Mouse (Mus musculus) cerebellum, adult 18-20 months (tissue): ENCODE measurements around the gene Stard9.
"Not testable (repeated sequence)": the region's sequence is repeated elsewhere in the genome, so short reads cannot be mapped to it uniquely, and the experiment has no call there.

Experiments
- DNase-seq, 2 experiments: peaks; one replicate each; pipeline ENCODE4 v3.0.0; 2021

Gene Stard9

GRCm38 (mm10) chr2:120655905-120656304 lies 27.0 kb downstream of the Stard9 start:
- no peak for DNase-seq

GRCm38 (mm10) chr2:120656711-120657110 lies 27.8 kb downstream of the Stard9 start:
- no peak for DNase-seq

GRCm38 (mm10) chr2:120658486-120658885 lies 29.6 kb downstream of the Stard9 start:
- no peak for DNase-seq

GRCm38 (mm10) chr2:120659318-120659717 lies 30.4 kb downstream of the Stard9 start:
- no peak for DNase-seq

- no peak for DNase-seq
These were observed 31.7 kb downstream of the Stard9 start for GRCm38 (mm10) chr2:120660486-120661078.

GRCm38 (mm10) chr2:120662766-120663165 lies 33.8 kb downstream of the Stard9 start:
- DNase-seq, result no peak

GRCm38 (mm10) chr2:120663491-120664154 lies 34.7 kb downstream of the Stard9 start:
- DNase-seq, result no peak

GRCm38 (mm10) chr2:120667446-120667845 lies 38.5 kb downstream of the Stard9 start:
- DNase-seq, result no peak

GRCm38 (mm10) chr2:120670253-120670652 lies 41.3 kb downstream of the Stard9 start:
- no peak for DNase-seq

GRCm38 (mm10) chr2:120681151-120681550 lies 52.2 kb downstream of the Stard9 start:
- DNase-seq, result not testable (repeated sequence)

- DNase-seq, result no peak
These were observed 68.8 kb downstream of the Stard9 start for GRCm38 (mm10) chr2:120697767-120698166.

- DNase-seq, result no peak
These were observed 71.5 kb downstream of the Stard9 start for GRCm38 (mm10) chr2:120700379-120700885.

GRCm38 (mm10) chr2:120702675-120703074 lies 73.8 kb downstream of the Stard9 start:
- DNase-seq, result no peak

GRCm38 (mm10) chr2:120707041-120707440 lies 78.1 kb downstream of the Stard9 start:
- no peak for DNase-seq

- DNase-seq, result no peak
These were observed 81.2 kb downstream of the Stard9 start for GRCm38 (mm10) chr2:120710154-120710553.

- DNase-seq, result no peak
These were observed 82.0 kb downstream of the Stard9 start for GRCm38 (mm10) chr2:120710948-120711347.

GRCm38 (mm10) chr2:120713441-120713840 lies 84.5 kb downstream of the Stard9 start:
- DNase-seq, result no peak

GRCm38 (mm10) chr2:120718496-120718895 lies 89.6 kb downstream of the Stard9 start:
- DNase-seq, result no peak

GRCm38 (mm10) chr2:120720821-120721220 lies 91.9 kb downstream of the Stard9 start:
- DNase-seq, result no peak

- DNase-seq, result no peak
These were observed 93.0 kb downstream of the Stard9 start for GRCm38 (mm10) chr2:120721911-120722310.

GRCm38 (mm10) chr2:120722491-120722890 lies 93.6 kb downstream of the Stard9 start:
- DNase-seq, result no peak

- DNase-seq, result no peak
These were observed 94.7 kb downstream of the Stard9 start for GRCm38 (mm10) chr2:120723621-120724020.

GRCm38 (mm10) chr2:120724176-120724575 lies 95.3 kb downstream of the Stard9 start:
- DNase-seq, result no peak

- DNase-seq, result peak; percentile 23 to 35
These were observed 101.1 kb downstream of the Stard9 start for GRCm38 (mm10) chr2:120729775-120730585.
